Mouse (Mus musculus) neural tube, embryonic 14.5 days (tissue): Measurements from ENCODE around the gene Alk. TPM values are rescaled to one million over a fixed set of nuclear protein-coding genes. Genes with fewer than 3 reads are reported as not detected.

Experiments used
- ATAC-seq: fragments of 200-750 bp; cut with Nextera tagmentation; 2 replicates; pipeline ENCODE4 v1.8.0; 2017; ENCODE audit warnings: low read depth, mild to moderate bottlenecking, moderate TSS enrichment, moderate library complexity
- H3K27ac ChIP-seq: fragments of 300-500 bp; sonication (generic); 2 replicates; pipeline ENCODE4 v1.5.1; 2014; ENCODE audit warnings: low read depth, mild to moderate bottlenecking, control low read depth, low read length, moderate library complexity, mixed read lengths
- H3K27me3 ChIP-seq: fragments of 300-500 bp; sonication (generic); 2 replicates; pipeline ENCODE4 v1.6.1; 2014; ENCODE audit warnings: low read length; ENCODE audit not compliant: control insufficient read depth, insufficient read depth
- H3K36me3 ChIP-seq: fragments of 300-500 bp; sonication (generic); 2 replicates; pipeline ENCODE4 v1.6.1; 2014; ENCODE audit warnings: low read length, mixed read lengths; ENCODE audit not compliant: control insufficient read depth, insufficient read depth
- H3K4me1 ChIP-seq: fragments of 300-500 bp; sonication (generic); 2 replicates; pipeline ENCODE4 v1.6.1; 2014; ENCODE audit warnings: low read length; ENCODE audit not compliant: control insufficient read depth, insufficient read depth
- H3K4me2 ChIP-seq: fragments of 300-500 bp; sonication (generic); 2 replicates; pipeline ENCODE4 v1.6.1; 2014; ENCODE audit warnings: mild to moderate bottlenecking, low read depth, low read length, control low read depth
- H3K4me3 ChIP-seq: fragments of 300-500 bp; sonication (generic); 2 replicates; pipeline ENCODE4 v1.5.1; 2014; ENCODE audit warnings: low read depth, low read length, control low read depth, mixed read lengths
- H3K9ac ChIP-seq: fragments of 300-500 bp; sonication (generic); replicated peaks from 2 replicates; pipeline ENCODE4 v1.6.1; 2014; ENCODE audit warnings: low read depth, mild to moderate bottlenecking, control low read depth, low read length, mixed read lengths
- H3K9me3 ChIP-seq: fragments of 300-500 bp; sonication (generic); 2 replicates; pipeline ENCODE4 v1.6.1; 2016; ENCODE audit warnings: low read length; ENCODE audit not compliant: control insufficient read depth
- WGBS: fragments of 180-500 bp; shearing (Covaris S2); extraction: QIAGEN DNeasy Blood & Tissue Kit; methylation state at CpG from one replicate; pipeline ENCODE4 v1.1.7; 2014; 5-methylcytosine and 5-hydroxymethylcytosine counted together
- polyA plus RNA-seq: library from polyadenylated mRNA; unstranded; fragments of >200 nt; fragmentation: Nextera tagmentation; extraction: Ambion mirVana; gene quantifications from 2 replicates; pipeline ENCODE4 v1.2.1, GENCODE M21; 2014

Alk gene
- polyA plus RNA-seq, 1 experiment from 2014 or later: 5.2 TPM

DNA sequence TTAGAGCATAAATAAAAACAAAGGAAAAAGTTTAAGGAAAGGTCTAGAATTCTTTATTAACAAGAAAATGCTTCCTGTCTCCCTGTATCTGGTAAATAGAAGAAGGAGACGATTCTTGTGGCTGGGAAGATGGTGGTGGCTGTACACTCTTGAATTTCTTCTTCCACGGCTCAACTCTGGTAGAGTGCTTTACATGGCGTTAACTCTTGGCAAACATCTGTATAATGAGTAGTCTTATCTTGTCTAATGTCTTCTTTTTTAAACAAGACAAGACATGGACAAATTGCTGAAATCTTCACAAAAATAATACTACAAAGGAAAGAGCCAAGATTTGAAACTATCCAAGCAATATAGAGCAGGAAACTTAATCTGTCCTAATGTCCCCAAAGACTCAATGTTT, 202.6 kb downstream of the Alk start:
- no peak for ATAC-seq
- no peak overlapping the region for H3K4me3 ChIP-seq
- 84% methylated on average over 3 of the region's 3 CpGs for WGBS
- H3K9me3 ChIP-seq: no peaks in the 10 kb centered on the region
- H3K4me1 ChIP-seq: no peaks in the 10 kb centered on the region
- H3K9ac ChIP-seq: no peak overlapping the region
- no peaks in the 10 kb centered on the region for H3K36me3 ChIP-seq
- no peak overlapping the region for H3K4me2 ChIP-seq
- H3K27ac ChIP-seq: no peak overlapping the region
- no peaks in the 10 kb centered on the region for H3K27me3 ChIP-seq

DNA sequence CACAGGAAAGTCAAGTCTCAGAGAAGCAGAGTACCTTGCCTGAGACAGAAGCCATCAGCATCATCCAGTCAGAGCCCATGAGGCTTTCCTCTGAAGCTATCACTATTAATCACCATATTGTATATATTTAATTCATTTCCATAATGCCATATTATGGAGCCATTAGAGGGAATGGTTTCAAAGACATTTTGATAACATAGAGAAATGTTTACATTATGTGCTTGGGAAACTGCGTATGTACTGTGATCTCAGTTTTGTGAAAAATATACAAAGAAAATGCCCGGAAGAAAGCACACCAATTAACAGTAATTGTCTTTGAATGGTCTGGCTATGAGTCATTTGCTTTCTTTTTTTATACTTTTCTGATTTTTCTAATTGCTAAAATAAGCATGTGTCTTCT, 203.1 kb downstream of the Alk start:
- Histone ChIP-seq H3K27ac (no peak overlapping the region), H3K9me3 (no peaks in the 10 kb centered on the region), H3K4me2 (no peak overlapping the region), H3K4me3 (no peak overlapping the region), H3K36me3 (no peaks in the 10 kb centered on the region), H3K27me3 (no peaks in the 10 kb centered on the region), H3K4me1 (no peaks in the 10 kb centered on the region), H3K9ac (no peak overlapping the region)
- no peak for ATAC-seq
- 81% methylated on average over 2 of the region's 2 CpGs for WGBS

DNA sequence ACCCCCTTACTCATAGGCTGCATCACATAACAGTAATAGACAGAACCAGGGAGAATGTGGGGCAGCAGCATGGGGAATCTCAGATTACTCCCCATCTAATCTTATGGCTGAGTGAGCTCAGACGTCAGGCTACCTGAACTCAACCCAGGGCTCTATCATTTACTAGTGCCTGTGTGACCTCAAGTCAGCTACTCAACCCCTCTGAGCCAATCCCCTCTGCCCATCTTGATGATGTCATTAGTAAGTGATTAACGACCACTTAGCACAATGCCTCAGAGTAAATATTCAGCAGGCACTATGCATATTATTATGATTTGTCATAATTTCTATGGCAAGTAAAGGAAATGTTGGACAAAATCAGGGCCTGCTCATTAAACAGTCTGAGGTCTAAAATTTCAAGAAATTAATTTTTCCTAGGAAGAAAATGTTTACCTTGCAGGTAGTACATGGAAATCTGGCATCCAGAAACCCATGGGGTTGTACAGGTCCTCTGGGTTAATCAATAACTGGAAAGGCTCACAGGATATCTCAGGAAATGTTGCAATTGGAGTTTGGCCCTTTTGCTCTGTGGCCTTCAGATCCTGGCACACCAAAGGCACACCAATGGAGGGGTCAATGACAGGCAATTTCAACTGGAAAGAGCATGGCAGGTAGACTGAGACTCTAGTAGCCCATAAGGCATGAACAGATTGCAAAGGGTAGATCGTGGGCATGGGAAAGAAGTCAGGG, 204.9 kb downstream of the Alk start:
- 82% methylated on average over 3 of the region's 3 CpGs for WGBS
- no peaks in the 10 kb centered on the region for H3K4me1 ChIP-seq
- no peak overlapping the region for H3K27ac ChIP-seq
- H3K27me3 ChIP-seq: no peaks in the 10 kb centered on the region
- H3K36me3 ChIP-seq: no peaks in the 10 kb centered on the region
- no peak overlapping the region for H3K4me3 ChIP-seq
- no peak overlapping the region for H3K4me2 ChIP-seq
- H3K9me3 ChIP-seq: no peaks in the 10 kb centered on the region
- no peak for ATAC-seq
- H3K9ac ChIP-seq: no peak overlapping the region

DNA sequence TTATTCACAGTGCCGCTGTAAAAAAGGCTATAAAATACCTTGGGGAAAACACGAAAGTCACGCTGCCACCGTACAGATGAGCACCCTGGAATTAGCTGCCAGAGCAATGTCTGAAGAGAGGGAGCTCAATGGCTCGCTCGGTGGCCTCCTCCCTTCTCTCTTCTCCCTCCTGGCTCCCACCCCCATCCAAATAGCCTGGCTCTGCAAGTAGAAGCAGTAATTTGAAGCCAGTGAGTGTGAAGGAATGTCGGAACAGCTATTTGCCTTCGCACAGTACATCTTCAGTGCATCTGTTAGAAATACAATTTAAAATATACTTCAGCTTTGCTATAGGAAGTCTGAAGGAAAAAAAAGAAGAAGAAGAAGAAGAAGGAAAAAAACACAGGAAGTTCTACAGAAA, 208.5 kb downstream of the Alk start:
- no peak overlapping the region for H3K4me2 ChIP-seq
- no peak for ATAC-seq
- no peak overlapping the region for H3K27ac ChIP-seq
- H3K4me3 ChIP-seq: no peak overlapping the region
- 26% methylated on average over 8 of the region's 8 CpGs for WGBS
- no peaks in the 10 kb centered on the region for H3K9me3 ChIP-seq
- no peak overlapping the region for H3K9ac ChIP-seq
- no peaks in the 10 kb centered on the region for H3K36me3 ChIP-seq
- H3K27me3 ChIP-seq: no peaks in the 10 kb centered on the region
- H3K4me1 ChIP-seq: no peaks in the 10 kb centered on the region

DNA sequence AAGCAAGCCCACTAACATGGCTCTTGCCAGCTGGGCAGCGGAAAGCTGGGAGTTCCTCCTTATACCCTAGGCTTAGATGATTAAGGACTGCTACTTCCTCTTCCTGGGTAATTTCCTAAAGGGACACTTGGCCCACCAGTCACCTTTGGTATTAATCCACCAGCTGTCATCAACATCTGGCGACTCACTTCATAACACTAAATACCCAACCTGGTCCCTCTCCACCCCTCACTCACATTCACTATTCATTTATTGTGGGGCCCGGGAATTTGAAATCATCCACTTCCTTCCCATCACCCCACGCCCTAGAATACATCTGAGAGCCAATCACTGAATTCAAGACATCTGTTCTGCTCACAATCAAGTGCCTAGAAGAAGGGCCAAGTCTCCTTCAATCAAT, 235.4 kb downstream of the Alk start:
- 77% methylated on average over 4 of the region's 4 CpGs for WGBS
- H3K4me2 ChIP-seq: no peak overlapping the region
- H3K4me1 ChIP-seq: no peaks in the 10 kb centered on the region
- H3K27me3 ChIP-seq: no peaks in the 10 kb centered on the region
- ATAC-seq: no peak
- no peak overlapping the region for H3K9ac ChIP-seq
- H3K9me3 ChIP-seq: no peaks in the 10 kb centered on the region
- no peak overlapping the region for H3K27ac ChIP-seq
- no peak overlapping the region for H3K4me3 ChIP-seq
- no peaks in the 10 kb centered on the region for H3K36me3 ChIP-seq

DNA sequence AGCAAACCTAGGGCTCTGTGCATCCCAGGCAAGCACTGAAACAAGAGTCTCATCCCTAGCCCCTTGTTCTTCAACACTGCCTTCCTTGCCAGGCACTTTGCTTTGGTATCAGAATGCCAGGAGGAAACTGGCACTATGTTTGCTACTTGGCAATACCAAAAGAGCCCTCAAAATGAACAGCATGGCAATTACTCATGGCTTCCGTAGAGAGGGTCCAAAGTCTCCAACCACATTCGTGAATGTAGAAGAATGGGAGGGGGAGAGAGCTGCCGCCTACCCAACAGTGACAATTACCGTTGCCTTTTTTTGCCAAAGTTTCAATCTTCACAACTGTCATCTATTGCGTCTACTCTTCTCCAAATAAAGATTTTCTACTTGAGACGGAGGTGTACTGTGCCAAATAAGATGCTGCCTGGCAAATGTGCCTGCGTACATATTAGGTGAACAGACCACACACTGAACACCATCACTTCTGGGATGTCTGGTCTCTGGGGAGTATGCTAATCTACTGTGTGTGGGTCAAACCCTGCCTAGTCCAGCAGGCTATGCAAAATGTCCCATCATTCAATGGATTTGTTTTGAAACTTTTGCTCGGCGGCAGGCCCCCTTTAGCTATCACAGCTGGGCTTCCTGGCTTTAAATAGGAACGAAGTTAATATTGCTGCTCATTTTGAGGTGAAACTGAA, 241.5 kb downstream of the Alk start:
- 86% methylated on average over 10 of the region's 10 CpGs for WGBS
- H3K4me1 ChIP-seq: no peaks in the 10 kb centered on the region
- H3K4me2 ChIP-seq: no peak overlapping the region
- no peaks in the 10 kb centered on the region for H3K36me3 ChIP-seq
- H3K27me3 ChIP-seq: no peaks in the 10 kb centered on the region
- H3K9me3 ChIP-seq: no peaks in the 10 kb centered on the region
- H3K4me3 ChIP-seq: no peak overlapping the region
- no peak for ATAC-seq
- no peak overlapping the region for H3K27ac ChIP-seq
- H3K9ac ChIP-seq: no peak overlapping the region

DNA sequence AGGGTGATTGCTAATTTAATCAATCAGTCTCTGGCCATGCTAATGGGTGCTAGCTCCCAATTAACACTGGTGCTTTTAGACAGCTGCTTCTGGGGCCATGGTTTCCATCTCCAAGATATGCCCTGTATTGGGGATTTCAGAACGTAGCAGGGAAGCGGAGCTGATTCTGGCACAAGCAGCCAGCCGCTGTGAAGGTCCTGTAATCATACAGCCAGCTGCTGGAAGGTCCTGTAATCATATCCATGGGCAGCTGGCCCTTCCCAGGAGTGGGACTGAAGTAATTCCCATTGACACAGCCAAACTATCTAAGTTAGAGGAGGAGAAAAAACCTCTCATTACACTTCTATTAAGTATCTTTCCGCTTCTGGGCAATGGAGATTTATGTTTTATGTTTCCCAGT, 242.5 kb downstream of the Alk start:
- no peak overlapping the region for H3K4me3 ChIP-seq
- H3K9ac ChIP-seq: no peak overlapping the region
- no peaks in the 10 kb centered on the region for H3K27me3 ChIP-seq
- no peak overlapping the region for H3K4me2 ChIP-seq
- no peaks in the 10 kb centered on the region for H3K9me3 ChIP-seq
- H3K36me3 ChIP-seq: no peaks in the 10 kb centered on the region
- 76% methylated on average over 4 of the region's 4 CpGs for WGBS
- H3K4me1 ChIP-seq: no peaks in the 10 kb centered on the region
- no peak for ATAC-seq
- H3K27ac ChIP-seq: no peak overlapping the region

DNA sequence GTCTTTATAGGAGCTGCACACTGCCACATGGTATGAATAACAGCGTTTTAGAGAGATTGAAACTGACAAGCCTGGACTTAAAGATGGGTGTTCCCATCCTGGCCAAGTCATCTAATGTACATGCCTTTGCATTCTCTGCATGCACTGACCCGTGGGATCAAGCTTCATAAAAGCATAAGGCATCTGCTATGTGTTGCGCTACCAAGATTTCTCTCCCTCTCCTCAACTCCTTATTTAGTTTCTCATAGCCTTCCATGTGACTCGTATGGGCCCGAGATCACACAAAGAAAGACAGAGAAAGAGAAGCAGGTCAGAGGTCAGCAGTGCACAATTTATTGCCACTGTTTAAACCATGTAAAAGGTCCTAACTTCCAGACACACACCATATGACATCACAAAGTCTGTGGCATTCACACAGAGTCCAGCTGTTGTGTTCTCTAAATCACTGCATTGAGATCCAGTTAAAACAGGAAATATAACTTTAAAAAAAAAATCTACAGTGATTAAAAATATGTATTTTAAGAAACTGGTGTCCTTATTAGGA, 247.6 kb downstream of the Alk start:
- Histone ChIP-seq H3K4me2 (no peak overlapping the region), H3K4me3 (no peak overlapping the region), H3K27me3 (no peaks in the 10 kb centered on the region), H3K9me3 (no peaks in the 10 kb centered on the region), H3K36me3 (no peaks in the 10 kb centered on the region), H3K27ac (no peak overlapping the region), H3K4me1 (no peaks in the 10 kb centered on the region), H3K9ac (no peak overlapping the region)
- ATAC-seq: no peak
- WGBS: 49% methylated on average over 5 of the region's 5 CpGs

DNA sequence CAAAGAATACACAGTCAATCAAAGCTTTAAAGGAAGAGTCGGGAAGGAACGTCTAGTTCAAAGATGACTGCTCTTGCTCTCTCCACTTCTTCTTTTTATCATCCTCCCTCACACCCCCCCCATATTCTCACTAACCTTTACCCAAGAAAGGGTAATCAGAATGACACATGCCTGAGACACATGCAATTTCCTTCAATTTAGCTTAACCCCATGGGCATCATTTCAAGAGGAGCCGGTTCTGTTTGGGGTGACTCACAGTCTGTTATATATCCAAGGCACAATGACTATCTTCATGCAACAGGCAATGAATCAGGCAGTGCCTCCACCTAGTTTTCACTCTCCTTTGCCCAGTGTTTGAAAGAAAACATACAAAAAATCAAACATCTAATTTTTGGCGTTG, 265.0 kb downstream of the Alk start:
- Histone ChIP-seq H3K9ac (no peak overlapping the region), H3K36me3 (no peaks in the 10 kb centered on the region), H3K4me1 (no peaks in the 10 kb centered on the region), H3K9me3 (no peaks in the 10 kb centered on the region), H3K4me2 (no peak overlapping the region), H3K4me3 (no peak overlapping the region), H3K27ac (no peak overlapping the region), H3K27me3 (no peaks in the 10 kb centered on the region)
- 97% methylated on average over 4 of the region's 4 CpGs for WGBS
- no peak for ATAC-seq
